Mouse (Mus musculus) C2C12 (cell line): ENCODE results near the gene Arhgap27. TPM values are rescaled to one million over a fixed set of nuclear protein-coding genes. Genes with fewer than 3 reads are reported as not detected.
"Not testable (repeated sequence)": the region's sequence is repeated elsewhere in the genome, so short reads cannot be mapped to it uniquely, and the experiment has no call there.

Source experiments
- H3K27me3 ChIP-seq: one replicate; pipeline ENCODE4 v1.6.1; 2011; ENCODE audit not compliant: control insufficient read depth, insufficient read depth, insufficient read length
- H3K36me3 ChIP-seq: one replicate; pipeline ENCODE4 v1.6.1; 2011; ENCODE audit not compliant: control insufficient read depth, insufficient read depth
- H3K4me3 ChIP-seq: one replicate; pipeline ENCODE4 v1.5.1; 2011; ENCODE audit warnings: mild to moderate bottlenecking, control low read depth; ENCODE audit not compliant: poor library complexity, insufficient read depth, severe bottlenecking
- H3K79me2 ChIP-seq: one replicate; pipeline ENCODE4 v1.6.1; 2011; ENCODE audit not compliant: control insufficient read depth, insufficient read depth
- H3K79me3 ChIP-seq: one replicate; pipeline ENCODE4 v1.6.1; 2011; ENCODE audit warnings: low read depth, control low read depth
- H3ac ChIP-seq: one replicate; pipeline ENCODE3; 2011; ENCODE audit warnings: low read depth; ENCODE audit not compliant: control insufficient read depth, insufficient read length
- CEBPB ChIP-seq: IDR thresholded peaks from one replicate; pipeline ENCODE4 v1.6.1; 2011; ENCODE audit warnings: low read depth, mild to moderate bottlenecking, control low read depth, moderate library complexity
- CTCF ChIP-seq: IDR thresholded peaks from one replicate; pipeline ENCODE4 v1.5.1; 2011; ENCODE audit not compliant: control insufficient read depth, insufficient read depth, insufficient read length
- FOSL1 ChIP-seq: IDR thresholded peaks from one replicate; pipeline ENCODE4 v1.8.0; 2011; ENCODE audit warnings: mild to moderate bottlenecking, low read length; ENCODE audit not compliant: poor library complexity, insufficient read depth, severe bottlenecking
- MAX ChIP-seq: IDR thresholded peaks from one replicate; pipeline ENCODE4 v1.6.1; 2011; ENCODE audit warnings: mild to moderate bottlenecking, control low read depth
- MYOD1 ChIP-seq: IDR thresholded peaks from one replicate; pipeline ENCODE4 v1.6.1; 2011; ENCODE audit warnings: low read depth; ENCODE audit not compliant: control insufficient read depth, insufficient read length
- MYOG ChIP-seq: IDR thresholded peaks from one replicate; pipeline ENCODE4 v1.6.1; 2011; ENCODE audit not compliant: control insufficient read depth, insufficient read length; ENCODE audit errors: extremely low read depth
- USF1 ChIP-seq: IDR thresholded peaks from one replicate; pipeline ENCODE4 v1.6.1; 2011; ENCODE audit warnings: low read depth, mild to moderate bottlenecking, control low read depth, moderate library complexity
- polyA plus RNA-seq: library from polyadenylated mRNA; unstranded; fragments of >200 nt; fragmentation: generic; extraction: Trizol; gene quantifications from one replicate; pipeline ENCODE4 v1.2.1, GENCODE M21; 2012; ENCODE audit warnings: missing spikeins

The Arhgap27 gene
- polyA plus RNA-seq, 1 experiment, result 0.19 TPM

- Histone ChIP-seq H3K79me3 (no peaks in the 10 kb centered on the region), H3ac (no peak overlapping the region), H3K4me3 (no peak overlapping the region), H3K36me3 (no peaks in the 10 kb centered on the region), H3K27me3 (no peaks in the 10 kb centered on the region), H3K79me2 (no peaks in the 10 kb centered on the region)
- no peak for TF ChIP-seq CEBPB
- no peak for TF ChIP-seq MAX
Measured at GRCm38 (mm10) chr11:103324723-103325122, 38.8 kb downstream of the Arhgap27 start.

- H3K36me3 ChIP-seq, H3K79me3 ChIP-seq, H3K79me2 ChIP-seq, H3K27me3 ChIP-seq, H3ac ChIP-seq, H3K4me3 ChIP-seq: not testable (repeated sequence)
Measured at GRCm38 (mm10) chr11:103322832-103323231, 40.7 kb downstream of the Arhgap27 start.

GRCm38 (mm10) chr11:103320646-103321045, 42.8 kb downstream of the Arhgap27 start:
- Histone ChIP-seq H3K79me2 (no peaks in the 10 kb centered on the region), H3K79me3 (no peaks in the 10 kb centered on the region), H3K36me3 (no peaks in the 10 kb centered on the region), H3K4me3 (no peak overlapping the region), H3ac (no peak overlapping the region), H3K27me3 (no peaks in the 10 kb centered on the region)
- TF ChIP-seq FOSL1 (no peak), USF1 (no peak), MAX (no peak), CEBPB (no peak), MYOD1 (no peak), MYOG (no peak), CTCF (no peak)

GRCm38 (mm10) chr11:103320196-103320595, 43.3 kb downstream of the Arhgap27 start:
- H3ac ChIP-seq, result no peak overlapping the region
- H3K79me2 ChIP-seq, result no peaks in the 10 kb centered on the region
- H3K36me3 ChIP-seq, result no peaks in the 10 kb centered on the region
- no peaks in the 10 kb centered on the region for H3K27me3 ChIP-seq
- no peak overlapping the region for H3K4me3 ChIP-seq
- no peak for TF ChIP-seq USF1
- no peak for TF ChIP-seq CEBPB
- no peak for TF ChIP-seq CTCF
- no peak for TF ChIP-seq FOSL1
- no peak for TF ChIP-seq MYOG
- no peak for TF ChIP-seq MYOD1
- TF ChIP-seq MAX, result no peak
- no peaks in the 10 kb centered on the region for H3K79me3 ChIP-seq

- H3K27me3 ChIP-seq, result no peaks in the 10 kb centered on the region
- H3ac ChIP-seq, result no peak overlapping the region
- no peak overlapping the region for H3K4me3 ChIP-seq
- no peak for TF ChIP-seq MYOG
- H3K79me3 ChIP-seq, result no peaks in the 10 kb centered on the region
- H3K36me3 ChIP-seq, result no peaks in the 10 kb centered on the region
- no peaks in the 10 kb centered on the region for H3K79me2 ChIP-seq
Measured at GRCm38 (mm10) chr11:103318042-103318441, 45.5 kb downstream of the Arhgap27 start.

GRCm38 (mm10) chr11:103315379-103315778, 48.1 kb downstream of the Arhgap27 start:
- Histone ChIP-seq H3K27me3 (no peaks in the 10 kb centered on the region), H3K4me3 (no peak overlapping the region), H3K79me2 (no peaks in the 10 kb centered on the region), H3K36me3 (no peaks in the 10 kb centered on the region), H3K79me3 (no peaks in the 10 kb centered on the region), H3ac (no peak overlapping the region)
- TF ChIP-seq USF1 (no peak), MYOG (no peak), MYOD1 (no peak), CTCF (no peak), CEBPB (no peak)
